Mouse (Mus musculus) lung, embryonic 14.5 days (tissue): ENCODE data around the gene Nol4l. TPM values are rescaled to one million over a fixed set of nuclear protein-coding genes. Genes with fewer than 3 reads are reported as not detected.

Experiments used
- ATAC-seq: fragments of 200-750 bp; cut with Nextera tagmentation; 2 replicates; pipeline ENCODE4 v1.8.0; 2017; ENCODE audit warnings: mild to moderate bottlenecking, moderate TSS enrichment, moderate library complexity; ENCODE audit not compliant: insufficient read depth
- DNase-seq: peaks from one replicate; pipeline ENCODE4 v3.0.0-alpha.2; 2015
- H3K27ac ChIP-seq: fragments of 300-500 bp; sonication (generic); 2 replicates; pipeline ENCODE4 v1.5.1; 2014; ENCODE audit warnings: low read depth, mild to moderate bottlenecking, moderate library complexity
- H3K27me3 ChIP-seq: fragments of 300-500 bp; sonication (generic); 2 replicates; pipeline ENCODE4 v1.6.1; 2014; ENCODE audit warnings: low read length, control low read depth; ENCODE audit not compliant: insufficient read depth
- H3K36me3 ChIP-seq: fragments of 300-500 bp; sonication (generic); 2 replicates; pipeline ENCODE4 v1.6.1; 2014; ENCODE audit warnings: control low read depth; ENCODE audit not compliant: insufficient read depth
- H3K4me1 ChIP-seq: fragments of 300-500 bp; sonication (generic); 2 replicates; pipeline ENCODE4 v1.6.1; 2014; ENCODE audit warnings: antibody characterized with exemption, control low read depth; ENCODE audit not compliant: insufficient read depth
- H3K4me2 ChIP-seq: fragments of 300-500 bp; sonication (generic); 2 replicates; pipeline ENCODE4 v1.6.1; 2014; ENCODE audit warnings: mild to moderate bottlenecking
- H3K4me3 ChIP-seq: fragments of 300-500 bp; sonication (generic); 2 replicates; pipeline ENCODE4 v1.5.1; 2014; ENCODE audit warnings: low read depth, low read length
- H3K9ac ChIP-seq: fragments of 300-500 bp; sonication (generic); 2 replicates; pipeline ENCODE4 v1.6.1; 2014
- H3K9me3 ChIP-seq: fragments of 300-500 bp; sonication (generic); 2 replicates; pipeline ENCODE4 v1.6.1; 2016; ENCODE audit warnings: low read depth, low read length, control low read depth
- CTCF ChIP-seq: IDR thresholded peaks from 2 replicates; pipeline ENCODE4 v1.5.1; 2016; ENCODE audit warnings: antibody characterized with exemption, low read depth
- WGBS: fragments of 180-500 bp; shearing (Covaris S2); extraction: QIAGEN DNeasy Blood & Tissue Kit; methylation state at CpG from one replicate; pipeline ENCODE4 v1.1.7; 2014; 5-methylcytosine and 5-hydroxymethylcytosine counted together
- polyA plus RNA-seq: library from polyadenylated mRNA; unstranded; fragments of >200 nt; fragmentation: Nextera tagmentation; extraction: Ambion mirVana; gene quantifications from 2 replicates; pipeline ENCODE4 v1.2.1, GENCODE M21; 2014

Nol4l gene
- polyA plus RNA-seq, 1 experiment from 2014 or later: 13.9 TPM

DNA sequence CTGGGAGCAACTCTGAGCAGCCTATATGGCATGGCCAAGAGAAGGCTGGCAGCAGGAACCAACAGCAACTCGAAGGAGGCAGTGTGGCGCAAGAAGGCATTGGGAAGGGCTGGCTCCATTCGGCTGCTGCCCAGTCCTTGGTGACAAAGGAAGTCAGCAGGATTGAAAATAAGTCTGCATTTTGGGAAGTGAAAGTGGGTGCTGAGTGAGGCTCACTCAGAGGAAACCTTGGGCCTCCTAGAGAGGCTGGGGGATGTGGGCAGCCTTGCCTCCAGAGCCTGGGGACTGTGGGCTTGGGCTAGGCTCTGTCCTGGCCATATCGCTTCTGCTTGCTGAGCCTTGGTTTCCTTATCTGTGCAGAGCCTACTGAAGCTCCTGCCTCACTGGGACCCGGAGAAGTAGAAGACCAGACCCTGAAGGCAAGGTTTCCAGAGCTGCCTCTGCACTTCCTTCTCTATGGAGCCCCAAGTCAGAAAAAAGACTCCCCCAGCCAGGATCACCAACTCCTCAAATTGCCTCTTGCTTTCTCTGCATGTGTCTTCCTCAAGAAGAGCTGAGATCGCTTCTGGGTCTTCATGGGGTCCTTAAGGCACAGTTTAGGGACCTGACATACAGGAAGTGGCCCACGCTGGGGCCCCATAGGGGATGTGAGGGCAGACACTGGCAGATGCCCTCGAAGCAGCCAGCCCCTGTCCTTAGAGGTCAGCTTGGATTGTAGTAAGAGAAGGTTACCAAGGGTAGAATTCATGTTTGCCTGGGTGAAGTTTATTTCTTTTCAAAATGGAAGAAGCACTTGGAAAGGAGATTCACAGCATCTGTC, 14.3 kb upstream of the Nol4l start:
- no peak overlapping the region for H3K4me2 ChIP-seq
- H3K36me3 ChIP-seq: no peaks in the 10 kb centered on the region
- no peak for TF ChIP-seq CTCF
- H3K27ac ChIP-seq: no peak overlapping the region
- peaks cover 6% of the 10 kb centered on the region for H3K4me1 ChIP-seq
- H3K9me3 ChIP-seq: no peaks in the 10 kb centered on the region
- H3K27me3 ChIP-seq: no peaks in the 10 kb centered on the region
- WGBS: 78% methylated on average over 8 of the region's 8 CpGs
- DNase-seq (no peak), ATAC-seq (no peak)
- no peak overlapping the region for H3K9ac ChIP-seq
- H3K4me3 ChIP-seq: no peak overlapping the region

DNA sequence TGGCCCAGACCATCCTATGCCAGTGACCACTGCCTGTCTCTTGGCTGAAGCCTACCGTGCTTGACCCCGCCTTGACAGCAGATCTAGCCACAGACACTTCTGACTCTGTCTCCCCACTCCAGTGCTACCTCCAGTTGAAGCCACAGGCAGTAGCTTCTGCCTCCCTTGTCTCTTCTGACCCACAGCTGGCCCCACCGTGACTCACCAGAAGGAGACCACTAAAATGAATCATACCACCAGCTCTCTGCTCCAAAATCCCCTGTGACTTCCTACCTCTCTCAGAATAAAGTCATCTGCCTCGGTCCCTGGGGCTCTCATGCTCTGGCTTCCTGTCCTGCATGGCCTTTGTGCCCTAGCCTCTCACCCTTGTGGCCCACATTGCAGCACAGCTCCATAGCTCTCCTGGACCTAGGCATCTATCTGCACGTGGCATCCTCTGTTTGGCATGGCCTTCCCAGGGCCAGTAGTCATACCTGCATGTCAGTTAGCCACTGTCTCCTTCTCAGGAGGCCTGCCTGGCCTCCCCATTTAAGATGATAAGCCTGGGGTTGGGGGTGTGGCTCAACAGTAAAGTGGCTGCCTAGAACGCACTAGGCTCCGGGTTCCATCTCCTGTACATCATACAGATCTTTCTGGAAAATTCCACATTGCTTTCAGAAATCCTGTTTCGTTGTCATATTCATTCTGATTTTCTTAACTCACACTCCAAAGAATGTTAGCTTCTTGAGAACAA, 13.3 kb upstream of the Nol4l start:
- no peak overlapping the region for H3K4me3 ChIP-seq
- 77% methylated on average over 8 of the region's 8 CpGs for WGBS
- no peak overlapping the region for H3K9ac ChIP-seq
- no peak overlapping the region for H3K4me2 ChIP-seq
- ATAC-seq: no peak
- TF ChIP-seq CTCF: no peak
- no peaks in the 10 kb centered on the region for H3K27me3 ChIP-seq
- peaks cover 1% of the 10 kb centered on the region; the same call in 1 of the 2 replicates for H3K4me1 ChIP-seq
- H3K27ac ChIP-seq: no peak overlapping the region
- no peaks in the 10 kb centered on the region for H3K36me3 ChIP-seq
- H3K9me3 ChIP-seq: no peaks in the 10 kb centered on the region
- no peak for DNase-seq

DNA sequence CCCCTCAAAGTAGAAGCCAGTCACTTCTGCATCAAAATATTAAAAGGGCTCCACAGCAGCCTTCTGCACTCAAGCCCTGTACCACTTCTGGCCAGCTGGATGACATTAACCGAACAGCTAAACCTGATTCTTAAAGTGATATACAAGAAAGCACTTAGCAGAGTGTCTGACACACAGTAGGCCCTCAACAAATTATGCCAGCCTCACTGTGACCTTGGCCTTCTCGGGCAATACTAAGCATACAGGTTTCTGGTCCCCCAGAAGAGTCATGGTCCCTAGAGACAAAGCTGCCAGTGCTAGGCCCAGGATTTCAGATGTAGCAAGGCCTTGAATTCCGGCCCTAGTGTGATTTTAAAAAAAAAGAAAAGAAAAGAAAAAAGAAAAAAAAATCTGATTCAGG, 9.1 kb upstream of the Nol4l start:
- no peak overlapping the region for H3K4me2 ChIP-seq
- no peak overlapping the region for H3K4me3 ChIP-seq
- TF ChIP-seq CTCF: no peak
- H3K4me1 ChIP-seq: no peaks in the 10 kb centered on the region
- DNase-seq: no peak
- H3K36me3 ChIP-seq: no peaks in the 10 kb centered on the region
- no peak overlapping the region for H3K9ac ChIP-seq
- H3K27me3 ChIP-seq: no peaks in the 10 kb centered on the region
- WGBS: 77% methylated on average over 3 of the region's 3 CpGs
- H3K9me3 ChIP-seq: no peaks in the 10 kb centered on the region
- ATAC-seq: no peak
- no peak overlapping the region for H3K27ac ChIP-seq

DNA sequence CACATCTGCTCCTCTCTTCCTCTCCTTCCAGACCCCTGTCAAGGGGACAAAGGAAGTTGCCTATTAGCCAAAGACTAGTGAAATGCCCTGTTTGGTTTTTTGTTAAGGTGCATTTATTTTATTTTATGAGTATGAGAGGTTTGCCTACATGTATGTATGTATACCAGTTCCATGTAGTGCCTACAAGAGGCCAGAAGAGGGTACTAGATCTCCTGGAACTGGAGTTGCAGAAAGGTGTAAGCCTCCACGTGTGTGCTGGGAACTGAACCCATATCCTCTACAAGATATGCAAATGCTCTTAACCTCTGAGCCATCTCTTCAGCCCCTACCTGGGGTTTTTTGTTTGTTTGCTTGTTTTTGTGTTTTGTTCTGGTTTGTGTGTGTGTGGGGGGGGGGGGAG, 4.2 kb upstream of the Nol4l start:
- 58% methylated on average over 1 of the region's 1 CpGs for whole genome bisulfite sequencing
- ATAC-seq (no peak), DNase-seq (no peak)
- H3K27me3 ChIP-seq: peaks cover 18% of the 10 kb centered on the region; the same call in 1 of the 2 replicates
- H3K4me1 ChIP-seq: no peaks in the 10 kb centered on the region
- TF ChIP-seq CTCF: no peak
- no peak overlapping the region for H3K4me2 ChIP-seq
- no peaks in the 10 kb centered on the region for H3K36me3 ChIP-seq
- no peaks in the 10 kb centered on the region for H3K9me3 ChIP-seq
- no peak overlapping the region for H3K27ac ChIP-seq
- H3K4me3 ChIP-seq: no peak overlapping the region
- H3K9ac ChIP-seq: no peak overlapping the region

DNA sequence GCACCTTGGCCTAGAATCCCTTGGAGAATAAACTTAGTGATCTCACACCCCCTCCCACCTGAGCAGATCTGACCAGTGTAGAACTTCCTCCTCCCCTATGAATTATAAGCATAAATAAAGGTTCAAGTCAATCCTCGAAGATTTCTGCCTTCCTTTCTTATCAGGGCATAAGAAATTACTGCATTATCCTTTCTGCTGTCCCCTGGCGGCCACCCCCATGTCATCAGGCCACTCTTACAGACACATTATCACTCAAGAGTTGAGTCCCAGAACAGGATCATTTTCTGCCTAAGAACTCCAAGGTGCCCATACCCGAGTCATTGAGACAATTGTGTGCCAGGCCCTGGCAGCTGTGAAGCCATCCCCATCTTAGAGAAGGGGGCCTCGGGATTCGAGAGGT, 1.2 kb upstream of the Nol4l start:
- no peaks in the 10 kb centered on the region for H3K9me3 ChIP-seq
- WGBS: 32% methylated on average over 5 of the region's 5 CpGs
- H3K4me2 ChIP-seq: no peak overlapping the region
- no peak for ATAC-seq
- no peaks in the 10 kb centered on the region for H3K4me1 ChIP-seq
- H3K9ac ChIP-seq: no peak overlapping the region
- peaks cover 27% of the 10 kb centered on the region for H3K27me3 ChIP-seq
- TF ChIP-seq CTCF: peak; percentile 50
- no peak overlapping the region for H3K4me3 ChIP-seq
- no peak overlapping the region for H3K27ac ChIP-seq
- DNase-seq: no peak
- no peaks in the 10 kb centered on the region for H3K36me3 ChIP-seq

DNA sequence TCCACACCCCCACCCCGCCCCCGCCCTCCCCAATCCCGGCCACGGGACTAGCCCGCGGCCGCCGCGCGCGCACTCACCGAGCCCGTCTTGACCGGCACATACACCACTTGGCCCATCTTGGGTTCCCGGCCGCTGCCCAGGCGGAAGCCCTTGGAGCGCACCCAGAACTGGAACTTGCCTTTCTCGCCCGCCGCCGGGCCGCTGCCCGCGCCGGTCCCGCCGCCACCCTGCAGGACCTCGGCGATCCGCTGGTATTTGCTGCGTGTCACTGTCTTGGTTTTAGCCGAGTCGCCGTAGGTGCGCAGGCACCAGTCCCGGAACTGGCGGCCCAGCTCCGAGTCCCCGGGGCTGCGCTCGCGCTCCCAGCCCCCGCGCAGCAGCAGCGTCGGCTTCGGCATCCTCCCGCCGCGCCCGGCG, 398 bp downstream of the Nol4l start:
- ATAC-seq (peak; percentile 15; the same call in 1 of the 2 replicates), DNase-seq (peak; percentile 52)
- peak overlapping the region; percentile 64 for H3K9ac ChIP-seq
- peak overlapping the region; percentile 100 for H3K4me2 ChIP-seq
- TF ChIP-seq CTCF: no peak
- H3K4me1 ChIP-seq: no peaks in the 10 kb centered on the region
- 0 out of 2 replicates have a peak overlapping the region, but pooled peaks have one; percentile 50 for H3K27ac ChIP-seq
- peak overlapping the region; percentile 63 for H3K4me3 ChIP-seq
- WGBS: 0% methylated on average over 40 of the region's 53 CpGs
- H3K36me3 ChIP-seq: no peaks in the 10 kb centered on the region
- H3K27me3 ChIP-seq: peaks cover 27% of the 10 kb centered on the region
- no peaks in the 10 kb centered on the region for H3K9me3 ChIP-seq
